Mouse (Mus musculus): ENCODE data around the gene Tymp. TPM values are rescaled to one million over a fixed set of nuclear protein-coding genes. Genes with fewer than 3 reads are reported as not detected.

Gene Tymp
- polyA plus RNA-seq, 1 experiment from 2014 or later: 1.3 TPM

- H3K9ac ChIP-seq: no peak overlapping the region
- no peaks in the 10 kb centered on the region for H3K36me3 ChIP-seq
- no peaks in the 10 kb centered on the region for H3K9me3 ChIP-seq (replicated peaks)
- no peaks in the 10 kb centered on the region for H3K27me3 ChIP-seq
- no peak overlapping the region for H3K4me2 ChIP-seq
- no peak overlapping the region for H3K4me3 ChIP-seq
- H3K4me1 ChIP-seq (replicated peaks): no peaks in the 10 kb centered on the region
- H3K27ac ChIP-seq: no peak overlapping the region
- 78% methylated on average over 4 of the region's 4 CpGs for WGBS
- no peak for ATAC-seq (replicated peaks; ENCODE audit: insufficient number of reproducible peaks, insufficient read depth, low FRiP score, low read depth)
Observed at GRCm38 (mm10) chr15:89396883-89397282, 20.0 kb upstream of the Tymp start.

GRCm38 (mm10) chr15:89390081-89390480 lies 13.2 kb upstream of the Tymp start:
- H3K4me2 ChIP-seq: no peak overlapping the region
- H3K27ac ChIP-seq: no peak overlapping the region
- peaks cover 11% of the 10 kb centered on the region; the same call in 1 of the 2 replicates for H3K27me3 ChIP-seq
- no peak for ATAC-seq (replicated peaks; ENCODE audit: insufficient number of reproducible peaks, insufficient read depth, low FRiP score, low read depth)
- H3K9ac ChIP-seq: no peak overlapping the region
- H3K4me1 ChIP-seq (replicated peaks): no peaks in the 10 kb centered on the region
- no peak overlapping the region for H3K4me3 ChIP-seq
- H3K36me3 ChIP-seq: no peaks in the 10 kb centered on the region
- WGBS: 89% methylated on average over 10 of the region's 10 CpGs
- no peaks in the 10 kb centered on the region for H3K9me3 ChIP-seq (replicated peaks)

- 31% methylated on average over 12 of the region's 12 CpGs for WGBS
Observed at GRCm38 (mm10) chr15:89387127-89387526, 10.3 kb upstream of the Tymp start.

GRCm38 (mm10) chr15:89384617-89385016 lies 7.8 kb upstream of the Tymp start, which contains the start of gene Klhdc7b:
TSS of gene Klhdc7b (plus strand) at chr15:89384917.
- Histone ChIP-seq H3K9ac (no peak within 1 kb of the TSS), H3K4me2 (no peak within 1 kb of the TSS), H3K4me3 (no peak within 1 kb of the TSS), H3K27me3 (peaks cover 38% of the 10 kb centered on the region), H3K4me1 (replicated peaks) (peaks cover under 1% of the 10 kb centered on the region), H3K27ac (no peak within 1 kb of the TSS), H3K9me3 (replicated peaks) (no peaks in the 10 kb centered on the region), H3K36me3 (no peaks in the 10 kb centered on the region)
- WGBS: 87% methylated on average over 7 of the region's 7 CpGs
- ATAC-seq (replicated peaks; ENCODE audit: insufficient number of reproducible peaks, insufficient read depth, low FRiP score, low read depth): no peak

More at GRCm38 (mm10) chr15:89387127-89387526, 10.3 kb upstream of the Tymp start:
- Histone ChIP-seq H3K4me1 (replicated peaks) (no peaks in the 10 kb centered on the region), H3K9me3 (replicated peaks) (no peaks in the 10 kb centered on the region), H3K27ac (no peak overlapping the region), H3K4me2 (no peak overlapping the region), H3K36me3 (no peaks in the 10 kb centered on the region), H3K4me3 (no peak overlapping the region), H3K9ac (no peak overlapping the region), H3K27me3 (peaks cover 21% of the 10 kb centered on the region)
- no peak for ATAC-seq (replicated peaks; ENCODE audit: insufficient number of reproducible peaks, insufficient read depth, low FRiP score, low read depth)

- WGBS: 7% methylated on average over 10 of the region's 10 CpGs
- no peaks in the 10 kb centered on the region for H3K9me3 ChIP-seq (replicated peaks)
- no peak overlapping the region for H3K27ac ChIP-seq
- H3K9ac ChIP-seq: no peak overlapping the region
- peak overlapping the region; percentile 89 for H3K4me2 ChIP-seq
- H3K4me3 ChIP-seq: peak overlapping the region; percentile 44
- peaks cover 64% of the 10 kb centered on the region for H3K27me3 ChIP-seq
- H3K36me3 ChIP-seq: no peaks in the 10 kb centered on the region
- H3K4me1 ChIP-seq (replicated peaks): peaks cover 25% of the 10 kb centered on the region
- no peak for ATAC-seq (replicated peaks; ENCODE audit: insufficient number of reproducible peaks, insufficient read depth, low FRiP score, low read depth)
Observed at GRCm38 (mm10) chr15:89379429-89379828, 2.6 kb upstream of the Tymp start.

GRCm38 (mm10) chr15:89378831-89379401 lies 2.1 kb upstream of the Tymp start, which contains the start of gene Odf3b:
TSS of gene Odf3b (minus strand) at chr15:89379282.
- Histone ChIP-seq H3K4me1 (replicated peaks) (peaks cover 29% of the 10 kb centered on the region), H3K9me3 (replicated peaks) (no peaks in the 10 kb centered on the region), H3K9ac (peak within 1 kb of the TSS; percentile 57), H3K36me3 (no peaks in the 10 kb centered on the region), H3K27me3 (peaks cover 64% of the 10 kb centered on the region), H3K27ac (no peak within 1 kb of the TSS), H3K4me2 (peak within 1 kb of the TSS; percentile 89), H3K4me3 (peak within 1 kb of the TSS; percentile 44)
- ATAC-seq (replicated peaks; ENCODE audit: insufficient number of reproducible peaks, insufficient read depth, low FRiP score, low read depth): no peak
- under 1% methylated on average over 33 of the region's 33 CpGs for WGBS

- Histone ChIP-seq H3K36me3 (no peaks in the 10 kb centered on the region), H3K27ac (no peak overlapping the region), H3K4me2 (peak overlapping the region; percentile 89), H3K9me3 (replicated peaks) (no peaks in the 10 kb centered on the region), H3K9ac (peak overlapping the region; percentile 57), H3K4me3 (peak overlapping the region; percentile 44), H3K4me1 (replicated peaks) (peaks cover 32% of the 10 kb centered on the region), H3K27me3 (peaks cover 64% of the 10 kb centered on the region)
- ATAC-seq (replicated peaks; ENCODE audit: insufficient number of reproducible peaks, insufficient read depth, low FRiP score, low read depth): no peak
- WGBS: 12% methylated on average over 46 of the region's 46 CpGs
Observed at GRCm38 (mm10) chr15:89377938-89378828, 1.3 kb upstream of the Tymp start.

- WGBS: 7% methylated on average over 18 of the region's 18 CpGs
- no peak for ATAC-seq (replicated peaks; ENCODE audit: insufficient number of reproducible peaks, insufficient read depth, low FRiP score, low read depth)
- no peak overlapping the region for H3K9ac ChIP-seq
- peaks cover 59% of the 10 kb centered on the region for H3K27me3 ChIP-seq
- no peak overlapping the region for H3K27ac ChIP-seq
- peaks cover 3% of the 10 kb centered on the region for H3K36me3 ChIP-seq
- peak overlapping the region; percentile 25; the same call in 1 of the 2 replicates for H3K4me2 ChIP-seq
- H3K4me1 ChIP-seq (replicated peaks): peaks cover 40% of the 10 kb centered on the region
- no peaks in the 10 kb centered on the region for H3K9me3 ChIP-seq (replicated peaks)
- no peak overlapping the region for H3K4me3 ChIP-seq
Observed at GRCm38 (mm10) chr15:89377362-89377761, 523 bp upstream of the Tymp start.

GRCm38 (mm10) chr15:89376040-89376439 lies 799 bp downstream of the Tymp start:
- Histone ChIP-seq H3K27ac (no peak overlapping the region), H3K4me1 (replicated peaks) (peaks cover 42% of the 10 kb centered on the region), H3K4me2 (no peak overlapping the region), H3K27me3 (peaks cover 50% of the 10 kb centered on the region), H3K9ac (no peak overlapping the region), H3K36me3 (peaks cover 16% of the 10 kb centered on the region), H3K4me3 (no peak overlapping the region), H3K9me3 (replicated peaks) (no peaks in the 10 kb centered on the region)
- ATAC-seq (replicated peaks; ENCODE audit: insufficient number of reproducible peaks, insufficient read depth, low FRiP score, low read depth): no peak
- 72% methylated on average over 7 of the region's 7 CpGs for WGBS

GRCm38 (mm10) chr15:89374801-89375534 lies 1.9 kb downstream of the Tymp start:
- Histone ChIP-seq H3K36me3 (peaks cover 25% of the 10 kb centered on the region), H3K9me3 (replicated peaks) (no peaks in the 10 kb centered on the region), H3K27ac (no peak overlapping the region), H3K9ac (no peak overlapping the region), H3K4me3 (no peak overlapping the region), H3K27me3 (peaks cover 39% of the 10 kb centered on the region), H3K4me2 (no peak overlapping the region), H3K4me1 (replicated peaks) (peaks cover 42% of the 10 kb centered on the region)
- WGBS: 90% methylated on average over 17 of the region's 17 CpGs
- no peak for ATAC-seq (replicated peaks; ENCODE audit: insufficient number of reproducible peaks, insufficient read depth, low FRiP score, low read depth)

GRCm38 (mm10) chr15:89374340-89374739 lies 2.5 kb downstream of the Tymp start:
- H3K9ac ChIP-seq: peak overlapping the region; percentile 86
- ATAC-seq (replicated peaks; ENCODE audit: insufficient number of reproducible peaks, insufficient read depth, low FRiP score, low read depth): no peak

More at GRCm38 (mm10) chr15:89374340-89374739, 2.5 kb downstream of the Tymp start:
- Histone ChIP-seq H3K4me3 (peak overlapping the region; percentile 92), H3K4me2 (peak overlapping the region; percentile 95), H3K36me3 (peaks cover 31% of the 10 kb centered on the region), H3K27me3 (peaks cover 35% of the 10 kb centered on the region), H3K4me1 (replicated peaks) (peaks cover 38% of the 10 kb centered on the region), H3K27ac (peak overlapping the region; percentile 98), H3K9me3 (replicated peaks) (no peaks in the 10 kb centered on the region)
- 49% methylated on average over 9 of the region's 9 CpGs for WGBS
